Comparison of ENCODE assay signal across 12 mouse cellular contexts in genomic region chr10:120660503-120660902, GRCm38 (mm10).
DNase-seq lines count a peak whose midpoint lies in the region; ATAC-seq and TF ChIP-seq lines count a peak whose summit lies in the region.
"Had no signal": no experiment of that assay in that cellular context is flagged by ENCODE, and none has a peak within 500 bp of the region (broad histone marks: within the 10 kb centered on the region; RNA-seq: fewer than 3 reads in every experiment).

No protein-coding gene starts in this region.

- peak overlapping the region; percentile 47; the same call in 1 of the 2 replicates for H3K27ac ChIP-seq in kidney, embryonic 14.5 days (ENCODE audit: low read depth, low read length)
- H3K27ac ChIP-seq in limb, embryonic 10.5 days, result peak overlapping the region; percentile 21
- no peak overlapping the region for H3K27ac ChIP-seq in forebrain, embryonic 12.5 days
- no peak overlapping the region for H3K27ac ChIP-seq in cerebellum, adult 2 months (ENCODE audit: insufficient read depth, low read length)
- H3K27ac ChIP-seq: liver, embryonic 15.5 days had no signal

- H3K4me1 ChIP-seq in kidney, embryonic 14.5 days (ENCODE audit: control insufficient read depth, insufficient read depth, low read length), result peaks cover 19% of the 10 kb centered on the region
- peaks cover 36% of the 10 kb centered on the region for H3K4me1 ChIP-seq in limb, embryonic 10.5 days
- 0 out of 2 replicates have a peak, but pooled peaks cover 5% of the 10 kb centered on the region for H3K4me1 ChIP-seq in forebrain, embryonic 12.5 days
- peaks cover 4% of the 10 kb centered on the region for H3K4me1 ChIP-seq in cerebellum, adult 2 months (ENCODE audit: control insufficient read depth, insufficient read depth, low read length)
- H3K4me1 ChIP-seq: liver, embryonic 15.5 days had no signal

- no peaks in the 10 kb centered on the region for H3K9me3 ChIP-seq in kidney, embryonic 14.5 days (ENCODE audit: control insufficient read depth, low read length)
- H3K9me3 ChIP-seq in limb, embryonic 10.5 days (replicated peaks), result no peaks in the 10 kb centered on the region
- no peaks in the 10 kb centered on the region for H3K9me3 ChIP-seq in forebrain, embryonic 12.5 days
- H3K9me3 ChIP-seq: liver, embryonic 15.5 days had no signal

- H3K36me3 ChIP-seq in kidney, embryonic 14.5 days (ENCODE audit: control insufficient read depth, insufficient read depth, low read length), result no peaks in the 10 kb centered on the region
- no peaks in the 10 kb centered on the region for H3K36me3 ChIP-seq in limb, embryonic 10.5 days
- no peaks in the 10 kb centered on the region for H3K36me3 ChIP-seq in forebrain, embryonic 12.5 days (replicated peaks)
- H3K36me3 ChIP-seq: liver, embryonic 15.5 days had no signal

- no peak for TF ChIP-seq POLR2A in cerebellum, adult 2 months (IDR thresholded peaks at IDR 0.05; ENCODE audit: borderline replicate concordance, insufficient read depth, low read length)

- TF ChIP-seq CTCF in cerebellum, adult 2 months (IDR thresholded peaks at IDR 0.05; ENCODE audit: borderline replicate concordance, insufficient read depth, low read depth, low read length), result no peak

- peak overlapping the region; percentile 19 for H3K4me2 ChIP-seq in kidney, embryonic 14.5 days (replicated peaks; ENCODE audit: low read depth, low read length)
- H3K4me2 ChIP-seq in forebrain, embryonic 12.5 days, result no peak overlapping the region
- H3K4me2 ChIP-seq: liver, embryonic 15.5 days had no signal

- H3K27me3 ChIP-seq in kidney, embryonic 14.5 days (ENCODE audit: control insufficient read depth, insufficient read depth, low read length), result no peaks in the 10 kb centered on the region
- no peaks in the 10 kb centered on the region for H3K27me3 ChIP-seq in limb, embryonic 10.5 days (ENCODE audit: low read depth, poor library complexity, severe bottlenecking)
- no peaks in the 10 kb centered on the region for H3K27me3 ChIP-seq in forebrain, embryonic 12.5 days
- peaks cover 1% of the 10 kb centered on the region; the same call in 1 of the 2 replicates for H3K27me3 ChIP-seq in cerebellum, adult 2 months (ENCODE audit: control insufficient read depth, insufficient read depth, low read length)
- H3K27me3 ChIP-seq: liver, embryonic 15.5 days had no signal

- H3K4me3 ChIP-seq in kidney, embryonic 14.5 days (ENCODE audit: low read length), result no peak overlapping the region
- no peak overlapping the region for H3K4me3 ChIP-seq in limb, embryonic 10.5 days
- H3K4me3 ChIP-seq in forebrain, embryonic 12.5 days (replicated peaks), result no peak overlapping the region
- H3K4me3 ChIP-seq in cerebellum, adult 2 months (replicated peaks; ENCODE audit: insufficient read depth, low read depth, low read length), result no peak overlapping the region
- H3K4me3 ChIP-seq: liver, embryonic 15.5 days had no signal

- H3K9ac ChIP-seq in kidney, embryonic 14.5 days (ENCODE audit: low read depth, low read length), result no peak overlapping the region
- H3K9ac ChIP-seq in forebrain, embryonic 12.5 days, result no peak overlapping the region
- H3K9ac ChIP-seq: liver, embryonic 15.5 days had no signal

- DNase-seq in kidney, postnatal 36 days, result no peak
- DNase-seq in testis, postnatal 14 days (ENCODE audit: low spot score), result peak; percentile 10
- no peak for DNase-seq in testis, postnatal 10 days (ENCODE audit: low spot score)
- DNase-seq in limb, embryonic 10.5 days (ENCODE audit: low spot score), result peak; percentile 44
- no peak for DNase-seq in cerebellum, adult 2 months
- DNase-seq: cerebellum, adult 11 months; heart, adult 18-20 months; heart, postnatal 10 days; thymus, adult 2 months had no signal

- peak; percentile 85 for ATAC-seq in kidney, embryonic 14.5 days (ENCODE audit: low FRiP score, low TSS enrichment)
- ATAC-seq in forebrain, embryonic 12.5 days (ENCODE audit: low FRiP score), result no peak

- WGBS in kidney, embryonic 14.5 days, result 15% methylated on average over 6 of the region's 6 CpGs
- 28% methylated on average over 6 of the region's 6 CpGs for WGBS in limb, embryonic 10.5 days
- WGBS in forebrain, embryonic 12.5 days, result 52% methylated on average over 6 of the region's 6 CpGs
- 50% methylated on average over 6 of the region's 6 CpGs for WGBS in cerebellum, adult 2 months

Comparison
In these comparisons a context has a peak if more than half of its experiments do, and no peak if none do; other contexts are left out.
1. DNase-seq: peak in testis, postnatal 14 days (single experiment) and limb, embryonic 10.5 days (single experiment); none in kidney, postnatal 36 days (0 of 2), testis, postnatal 10 days (single experiment) and cerebellum, adult 2 months (0 of 2).
2. H3K27ac ChIP-seq: peak in kidney, embryonic 14.5 days (single experiment) and limb, embryonic 10.5 days (single experiment); none in forebrain, embryonic 12.5 days (single experiment) and cerebellum, adult 2 months (single experiment).